Comparison of ENCODE assay signal across 20 mouse cellular contexts in the genomic region with DNA sequence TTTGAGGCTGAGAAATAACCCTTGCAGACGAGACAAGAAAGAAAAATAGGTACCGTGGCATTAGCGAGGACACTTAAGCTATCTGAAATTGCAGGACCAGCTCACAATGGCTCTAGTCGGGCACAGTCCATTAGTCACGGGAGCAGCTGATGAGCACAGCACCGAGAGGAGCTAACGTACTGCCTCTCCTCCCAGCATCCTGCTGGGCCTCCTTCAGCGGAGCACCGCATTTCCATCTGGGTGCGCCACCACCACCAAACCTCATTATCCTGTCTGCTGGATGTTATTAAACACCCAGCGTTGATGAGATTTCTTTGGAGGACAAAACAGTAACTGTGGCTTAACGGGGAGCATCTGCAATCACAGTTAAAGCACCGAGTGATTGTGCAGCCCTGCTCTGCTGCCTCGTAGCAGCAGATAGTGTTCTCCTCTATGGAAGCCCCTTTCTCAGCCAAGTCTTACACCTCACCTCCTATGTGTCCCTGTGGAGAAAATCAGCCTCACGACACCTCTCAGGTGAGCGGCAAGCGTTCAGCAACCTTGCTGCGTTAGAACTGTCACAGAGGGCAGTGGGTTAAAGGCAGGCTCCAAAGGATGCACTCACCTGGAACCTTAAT. TPM values are rescaled to one million over a fixed set of nuclear protein-coding genes. Genes with fewer than 3 reads are reported as not detected.
DNase-seq lines count a peak whose midpoint lies in the region; ATAC-seq and TF ChIP-seq lines count a peak whose summit lies in the region.
"Had no signal": no experiment of that assay in that cellular context is flagged by ENCODE, and none has a peak within 500 bp of the region (broad histone marks: within the 10 kb centered on the region; RNA-seq: fewer than 3 reads in every experiment).

No protein-coding gene starts in this region.

- H3K36me3 ChIP-seq in midbrain, embryonic 13.5 days, result no peaks in the 10 kb centered on the region
- no peaks in the 10 kb centered on the region for H3K36me3 ChIP-seq in midbrain, embryonic 10.5 days
- H3K36me3 ChIP-seq in hindbrain, embryonic 13.5 days, result no peaks in the 10 kb centered on the region
- H3K36me3 ChIP-seq in midbrain, embryonic 15.5 days (replicated peaks), result no peaks in the 10 kb centered on the region
- no peaks in the 10 kb centered on the region for H3K36me3 ChIP-seq in liver, postnatal 0 days (replicated peaks; ENCODE audit: insufficient read depth, low read length)
- H3K36me3 ChIP-seq: embryonic facial prominence, embryonic 13.5 days; limb, embryonic 15.5 days; liver, embryonic 15.5 days had no signal

- no peak for TF ChIP-seq POLR2A in olfactory bulb, adult 2 months (IDR thresholded peaks at IDR 0.05; ENCODE audit: insufficient read depth, low read depth, low read length)

- no peak overlapping the region for H3K4me2 ChIP-seq in midbrain, embryonic 13.5 days (replicated peaks)
- H3K4me2 ChIP-seq in hindbrain, embryonic 13.5 days, result peak overlapping the region; percentile 6; the same call in 1 of the 2 replicates
- H3K4me2 ChIP-seq in midbrain, embryonic 15.5 days, result no peak overlapping the region
- no peak overlapping the region for H3K4me2 ChIP-seq in liver, postnatal 0 days (ENCODE audit: low read depth, low read length)
- H3K4me2 ChIP-seq: embryonic facial prominence, embryonic 13.5 days; heart, embryonic 11.5 days; limb, embryonic 15.5 days; liver, embryonic 15.5 days had no signal

- no peak for TF ChIP-seq CTCF in olfactory bulb, adult 2 months (IDR thresholded peaks at IDR 0.05; ENCODE audit: insufficient read depth, low read depth, low read length)
- no peak for TF ChIP-seq CTCF in liver, postnatal 0 days (IDR thresholded peaks at IDR 0.05; ENCODE audit: low read depth)

- peak overlapping the region; percentile 73 for H3K27ac ChIP-seq in midbrain, embryonic 13.5 days
- no peak overlapping the region for H3K27ac ChIP-seq in midbrain, embryonic 10.5 days (replicated peaks)
- H3K27ac ChIP-seq in hindbrain, embryonic 13.5 days, result peak overlapping the region; percentile 90
- H3K27ac ChIP-seq in midbrain, embryonic 15.5 days, result peak overlapping the region; percentile 70
- H3K27ac ChIP-seq in olfactory bulb, adult 2 months (ENCODE audit: insufficient read depth, low read depth, low read length), result peak overlapping the region; percentile 61
- no peak overlapping the region for H3K27ac ChIP-seq in liver, postnatal 0 days (ENCODE audit: low read depth)
- H3K27ac ChIP-seq: embryonic facial prominence, embryonic 13.5 days; layer of hippocampus, adult 2 months; limb, embryonic 15.5 days; liver, embryonic 15.5 days had no signal

- 39% methylated on average over 18 of the region's 18 CpGs for WGBS in midbrain, embryonic 13.5 days
- 75% methylated on average over 18 of the region's 18 CpGs for WGBS in midbrain, embryonic 10.5 days
- WGBS in hindbrain, embryonic 13.5 days, result 45% methylated on average over 18 of the region's 18 CpGs
- 38% methylated on average over 18 of the region's 18 CpGs for WGBS in midbrain, embryonic 15.5 days
- 31% methylated on average over 18 of the region's 18 CpGs for WGBS in olfactory bulb, adult 2 months
- WGBS in liver, postnatal 0 days (ENCODE audit: insufficient replicate concordance), result 76% methylated on average over 18 of the region's 18 CpGs

- intact Hi-C loops in heart, postnatal 14 days (cut with DNase I), result no loop called here

- peaks cover 7% of the 10 kb centered on the region for H3K4me1 ChIP-seq in midbrain, embryonic 13.5 days (replicated peaks)
- H3K4me1 ChIP-seq in midbrain, embryonic 10.5 days, result peaks cover 6% of the 10 kb centered on the region; the same call in 1 of the 2 replicates
- peaks cover 18% of the 10 kb centered on the region for H3K4me1 ChIP-seq in hindbrain, embryonic 13.5 days (replicated peaks)
- H3K4me1 ChIP-seq in midbrain, embryonic 15.5 days, result peaks cover 17% of the 10 kb centered on the region
- peaks cover 5% of the 10 kb centered on the region for H3K4me1 ChIP-seq in olfactory bulb, adult 2 months (ENCODE audit: control insufficient read depth, insufficient read depth, low read length)
- H3K4me1 ChIP-seq in liver, postnatal 0 days (ENCODE audit: insufficient read depth), result no peaks in the 10 kb centered on the region
- H3K4me1 ChIP-seq: embryonic facial prominence, embryonic 13.5 days; liver, embryonic 15.5 days had no signal

- peak; percentile 89 for ATAC-seq in midbrain, embryonic 13.5 days
- peak; percentile 92 for ATAC-seq in hindbrain, embryonic 13.5 days (ENCODE audit: low FRiP score)
- peak; percentile 70 for ATAC-seq in midbrain, embryonic 15.5 days (replicated peaks)
- ATAC-seq in liver, postnatal 0 days, result no peak
- ATAC-seq: lung, postnatal 0 days had no signal

- no peaks in the 10 kb centered on the region for H3K9me3 ChIP-seq in midbrain, embryonic 13.5 days
- peaks cover 5% of the 10 kb centered on the region; the same call in 1 of the 2 replicates for H3K9me3 ChIP-seq in midbrain, embryonic 10.5 days (replicated peaks)
- no peaks in the 10 kb centered on the region for H3K9me3 ChIP-seq in hindbrain, embryonic 13.5 days
- H3K9me3 ChIP-seq in midbrain, embryonic 15.5 days, result no peaks in the 10 kb centered on the region
- H3K9me3 ChIP-seq in liver, postnatal 0 days (ENCODE audit: low read length), result no peaks in the 10 kb centered on the region
- H3K9me3 ChIP-seq: limb, embryonic 15.5 days; liver, embryonic 15.5 days had no signal

- no peak overlapping the region for H3K9ac ChIP-seq in midbrain, embryonic 13.5 days (replicated peaks)
- no peak overlapping the region; the same call in 1 of the 2 replicates for H3K9ac ChIP-seq in hindbrain, embryonic 13.5 days
- no peak overlapping the region for H3K9ac ChIP-seq in midbrain, embryonic 15.5 days
- no peak overlapping the region for H3K9ac ChIP-seq in liver, postnatal 0 days (replicated peaks)
- H3K9ac ChIP-seq: embryonic facial prominence, embryonic 13.5 days; limb, embryonic 15.5 days; liver, embryonic 15.5 days had no signal

- DNase-seq in midbrain, embryonic 10.5 days (ENCODE audit: low spot score), result no peak
- no peak for DNase-seq in liver, postnatal 0 days
- DNase-seq in heart, postnatal 14 days, result no peak
- DNase-seq: adrenal gland, adult 2 months; cerebellum, adult 9-11 months; heart, postnatal 10 days; kidney, adult 8-10 months; kidney, postnatal 14 days; thymus, postnatal 36 days had no signal

- H3K27me3 ChIP-seq in midbrain, embryonic 13.5 days, result no peaks in the 10 kb centered on the region
- no peaks in the 10 kb centered on the region for H3K27me3 ChIP-seq in midbrain, embryonic 10.5 days (ENCODE audit: low read depth, poor library complexity, severe bottlenecking)
- H3K27me3 ChIP-seq in hindbrain, embryonic 13.5 days, result no peaks in the 10 kb centered on the region
- H3K27me3 ChIP-seq in midbrain, embryonic 15.5 days (replicated peaks), result no peaks in the 10 kb centered on the region
- H3K27me3 ChIP-seq in liver, postnatal 0 days (ENCODE audit: insufficient read depth, low read length), result no peaks in the 10 kb centered on the region
- H3K27me3 ChIP-seq: embryonic facial prominence, embryonic 13.5 days; limb, embryonic 15.5 days; liver, embryonic 15.5 days had no signal

- no peak overlapping the region for H3K4me3 ChIP-seq in midbrain, embryonic 13.5 days (replicated peaks)
- no peak overlapping the region for H3K4me3 ChIP-seq in midbrain, embryonic 10.5 days
- no peak overlapping the region for H3K4me3 ChIP-seq in hindbrain, embryonic 13.5 days
- no peak overlapping the region for H3K4me3 ChIP-seq in midbrain, embryonic 15.5 days
- H3K4me3 ChIP-seq in olfactory bulb, adult 2 months (ENCODE audit: insufficient read depth, low read depth, low read length), result no peak overlapping the region
- no peak overlapping the region for H3K4me3 ChIP-seq in liver, postnatal 0 days (ENCODE audit: low read depth, low read length)
- H3K4me3 ChIP-seq: embryonic facial prominence, embryonic 13.5 days; layer of hippocampus, adult 2 months; limb, embryonic 15.5 days; liver, embryonic 15.5 days had no signal

- TF ChIP-seq EP300 in liver, postnatal 0 days (IDR thresholded peaks at IDR 0.05; ENCODE audit: low read depth), result no peak

RNA-seq across cellular contexts. Expression of a gene that starts 9.6 kb away (rescaled TPM):
- polyA plus RNA-seq in midbrain, embryonic 13.5 days (2015; fragmentation: Nextera tagmentation; extraction: Ambion mirVana), result 0.08 and 0.47 TPM in 2 replicates
- polyA plus RNA-seq in midbrain, embryonic 10.5 days (2016; fragmentation: Nextera tagmentation; extraction: Ambion mirVana), result 0.19 and 0.52 TPM in 2 replicates
- polyA plus RNA-seq in hindbrain, embryonic 13.5 days (2015; fragmentation: Nextera tagmentation; extraction: Ambion mirVana), result 0.09 TPM in 1 of 2 replicates, not detected in the other
- polyA plus RNA-seq in midbrain, embryonic 15.5 days (2015; fragmentation: Nextera tagmentation; extraction: Ambion mirVana), result 0.14 and 0.33 TPM in 2 replicates
- polyA plus RNA-seq in olfactory bulb, adult 2 months (2012; ENCODE audit: insufficient read depth, insufficient read length, low replicate concordance, missing spikeins), result not detected in 2 replicates
- polyA plus RNA-seq in liver, postnatal 0 days (2015; fragmentation: Nextera tagmentation; extraction: Ambion mirVana), result not detected in 2 replicates
- under 1 TPM; 0.10 to 0.33 TPM for total RNA-seq in heart, postnatal 14 days (2021)
- total RNA-seq: megakaryocyte, adult 5-6 weeks had no signal
- polyA plus RNA-seq: heart, embryonic 11.5 days; liver, embryonic 15.5 days had no signal

RNA-seq across cellular contexts. Expression of a gene that starts 21.1 kb away (rescaled TPM):
- 2.0 and 2.1 TPM in 2 replicates for polyA plus RNA-seq in midbrain, embryonic 13.5 days (2015; fragmentation: Nextera tagmentation; extraction: Ambion mirVana)
- 20.5 and 32.9 TPM in 2 replicates for polyA plus RNA-seq in midbrain, embryonic 10.5 days (2016; fragmentation: Nextera tagmentation; extraction: Ambion mirVana)
- 3.3 and 3.5 TPM in 2 replicates for polyA plus RNA-seq in hindbrain, embryonic 13.5 days (2015; fragmentation: Nextera tagmentation; extraction: Ambion mirVana)
- polyA plus RNA-seq in midbrain, embryonic 15.5 days (2015; fragmentation: Nextera tagmentation; extraction: Ambion mirVana), result 4.6 and 7.1 TPM in 2 replicates
- polyA plus RNA-seq in olfactory bulb, adult 2 months (2012; ENCODE audit: insufficient read depth, insufficient read length, low replicate concordance, missing spikeins), result not detected in 2 replicates
- polyA plus RNA-seq in liver, postnatal 0 days (2015; fragmentation: Nextera tagmentation; extraction: Ambion mirVana), result 6.0 and 7.2 TPM in 2 replicates
- total RNA-seq in heart, postnatal 14 days (2021), result 10 to 100 TPM; 48.2 to 51.1 TPM
- total RNA-seq: megakaryocyte, adult 5-6 weeks had no signal

RNA-seq across cellular contexts. Expression of a gene that starts 32.5 kb away (rescaled TPM):
- polyA plus RNA-seq in midbrain, embryonic 13.5 days (2015; fragmentation: Nextera tagmentation; extraction: Ambion mirVana), result not detected in 2 replicates
- 0.28 TPM in 1 of 2 replicates, not detected in the other for polyA plus RNA-seq in midbrain, embryonic 10.5 days (2016; fragmentation: Nextera tagmentation; extraction: Ambion mirVana)
- polyA plus RNA-seq in hindbrain, embryonic 13.5 days (2015; fragmentation: Nextera tagmentation; extraction: Ambion mirVana), result not detected in 2 replicates
- polyA plus RNA-seq in midbrain, embryonic 15.5 days (2015; fragmentation: Nextera tagmentation; extraction: Ambion mirVana), result 0.23 and 0.31 TPM in 2 replicates
- not detected in 2 replicates for polyA plus RNA-seq in olfactory bulb, adult 2 months (2012; ENCODE audit: insufficient read depth, insufficient read length, low replicate concordance, missing spikeins)
- not detected in 2 replicates for polyA plus RNA-seq in liver, postnatal 0 days (2015; fragmentation: Nextera tagmentation; extraction: Ambion mirVana)
- total RNA-seq in heart, postnatal 14 days (2021), result not detected
- total RNA-seq: adrenal gland, adult 2 months; heart, postnatal 10 days; megakaryocyte, adult 5-6 weeks had no signal
- polyA plus RNA-seq: adrenal gland, adult 2 months; embryonic facial prominence, embryonic 13.5 days; heart, embryonic 11.5 days; liver, embryonic 15.5 days; lung, postnatal 0 days had no signal

RNA-seq across cellular contexts. Expression of a gene that starts 40.1 kb away (rescaled TPM):
- 14.9 and 15.1 TPM in 2 replicates for polyA plus RNA-seq in midbrain, embryonic 13.5 days (2015; fragmentation: Nextera tagmentation; extraction: Ambion mirVana)
- polyA plus RNA-seq in midbrain, embryonic 10.5 days (2016; fragmentation: Nextera tagmentation; extraction: Ambion mirVana), result 15.3 and 16.7 TPM in 2 replicates
- polyA plus RNA-seq in hindbrain, embryonic 13.5 days (2015; fragmentation: Nextera tagmentation; extraction: Ambion mirVana), result 12.6 and 14.5 TPM in 2 replicates
- 16.6 and 17.7 TPM in 2 replicates for polyA plus RNA-seq in midbrain, embryonic 15.5 days (2015; fragmentation: Nextera tagmentation; extraction: Ambion mirVana)
- polyA plus RNA-seq in olfactory bulb, adult 2 months (2012; ENCODE audit: insufficient read depth, insufficient read length, low replicate concordance, missing spikeins), result not detected in 2 replicates
- polyA plus RNA-seq in liver, postnatal 0 days (2015; fragmentation: Nextera tagmentation; extraction: Ambion mirVana), result 2.4 and 2.7 TPM in 2 replicates
- 1 to 10 TPM; 4.0 to 4.2 TPM for total RNA-seq in heart, postnatal 14 days (2021)

RNA-seq across cellular contexts. Expression of a gene that starts 54.7 kb away (rescaled TPM):
- polyA plus RNA-seq in midbrain, embryonic 13.5 days (2015; fragmentation: Nextera tagmentation; extraction: Ambion mirVana), result not detected in 2 replicates
- polyA plus RNA-seq in midbrain, embryonic 10.5 days (2016; fragmentation: Nextera tagmentation; extraction: Ambion mirVana), result 1.2 and 1.6 TPM in 2 replicates
- 0.21 TPM in 1 of 2 replicates, not detected in the other for polyA plus RNA-seq in hindbrain, embryonic 13.5 days (2015; fragmentation: Nextera tagmentation; extraction: Ambion mirVana)
- polyA plus RNA-seq in midbrain, embryonic 15.5 days (2015; fragmentation: Nextera tagmentation; extraction: Ambion mirVana), result 0.11 and 0.19 TPM in 2 replicates
- polyA plus RNA-seq in olfactory bulb, adult 2 months (2012; ENCODE audit: insufficient read depth, insufficient read length, low replicate concordance, missing spikeins), result not detected in 2 replicates
- 0.05 and 0.14 TPM in 2 replicates for polyA plus RNA-seq in liver, postnatal 0 days (2015; fragmentation: Nextera tagmentation; extraction: Ambion mirVana)
- total RNA-seq in heart, postnatal 14 days (2021), result under 1 TPM; 0.17 TPM
- total RNA-seq: heart, postnatal 10 days; megakaryocyte, adult 5-6 weeks had no signal
- polyA plus RNA-seq: adrenal gland, adult 2 months had no signal

Comparison
In these comparisons a context has a peak if more than half of its experiments do, and no peak if none do; other contexts are left out.
1. H3K27ac ChIP-seq: peak in midbrain, embryonic 13.5 days (single experiment), hindbrain, embryonic 13.5 days (single experiment), midbrain, embryonic 15.5 days (single experiment) and olfactory bulb, adult 2 months (single experiment); none in midbrain, embryonic 10.5 days (single experiment) and liver, postnatal 0 days (single experiment).